Mouse (Mus musculus) kidney, postnatal 14 days (tissue): Measurements from ENCODE around the gene Prex1.

Source experiments
- DNase-seq: peaks from one replicate; pipeline ENCODE4 v3.0.0; 2022; ENCODE audit warnings: mixed read lengths

Prex1 gene

GRCm38 (mm10) chr2:166631621-166632171, 81.9 kb downstream of the Prex1 start:
- no peak for DNase-seq

GRCm38 (mm10) chr2:166631189-166631588, 82.4 kb downstream of the Prex1 start:
- no peak for DNase-seq

GRCm38 (mm10) chr2:166629941-166630674, 83.5 kb downstream of the Prex1 start:
- DNase-seq, result peak; percentile 22

- no peak for DNase-seq
Observed at GRCm38 (mm10) chr2:166627578-166627977, 86.1 kb downstream of the Prex1 start.

GRCm38 (mm10) chr2:166625219-166625618, 88.4 kb downstream of the Prex1 start:
- no peak for DNase-seq

- DNase-seq, result peak; percentile 72
Observed at GRCm38 (mm10) chr2:166623081-166623567, 90.5 kb downstream of the Prex1 start.

GRCm38 (mm10) chr2:166622590-166622989, 91.0 kb downstream of the Prex1 start:
- DNase-seq, result no peak

GRCm38 (mm10) chr2:166622079-166622478, 91.6 kb downstream of the Prex1 start:
- no peak for DNase-seq

DNA sequence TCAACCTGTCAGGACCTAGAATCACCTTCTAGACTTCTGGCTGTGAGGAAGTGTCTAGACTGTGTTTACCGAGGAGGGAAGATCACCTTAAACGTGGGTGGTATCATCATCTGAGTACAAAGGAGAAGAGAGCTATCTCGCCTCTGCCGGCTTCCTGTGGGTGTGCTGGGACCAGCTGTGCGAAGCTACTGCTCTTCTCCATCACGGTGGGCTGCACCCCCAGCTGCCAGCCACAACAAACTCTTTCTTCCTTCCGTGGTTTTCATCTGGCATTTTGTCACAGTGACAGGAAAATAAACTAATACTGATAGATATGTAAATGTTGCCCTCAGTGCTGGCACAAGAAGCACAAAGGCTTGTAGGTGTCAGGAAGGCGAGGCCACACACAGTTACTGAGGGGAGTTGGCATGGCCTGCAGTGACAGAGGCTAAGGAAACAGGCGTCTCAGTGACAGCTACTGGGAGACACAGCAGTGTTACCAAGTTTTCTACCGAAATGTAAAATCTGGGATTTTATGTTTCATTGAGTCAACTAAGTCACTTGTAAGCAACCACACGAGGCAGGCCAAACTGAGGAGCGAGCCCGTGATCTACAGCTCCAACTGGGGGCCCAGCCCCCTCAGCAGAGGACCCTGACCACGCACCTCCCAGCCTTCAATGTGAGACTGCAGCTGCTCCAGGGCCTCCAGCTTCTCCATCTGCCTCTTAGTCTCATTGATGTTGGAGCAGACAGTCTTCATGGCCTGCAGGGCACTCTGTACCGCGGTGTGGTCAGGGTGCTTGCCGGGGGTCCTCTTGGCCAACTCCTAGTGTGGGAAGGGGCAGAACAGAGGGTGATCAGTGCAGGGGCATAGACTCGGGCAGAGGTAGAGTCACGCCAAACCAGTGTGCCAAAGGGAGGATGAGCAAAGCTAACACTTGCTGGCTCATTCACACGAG, 92.8 kb downstream of the Prex1 start:
- no peak for DNase-seq

DNA sequence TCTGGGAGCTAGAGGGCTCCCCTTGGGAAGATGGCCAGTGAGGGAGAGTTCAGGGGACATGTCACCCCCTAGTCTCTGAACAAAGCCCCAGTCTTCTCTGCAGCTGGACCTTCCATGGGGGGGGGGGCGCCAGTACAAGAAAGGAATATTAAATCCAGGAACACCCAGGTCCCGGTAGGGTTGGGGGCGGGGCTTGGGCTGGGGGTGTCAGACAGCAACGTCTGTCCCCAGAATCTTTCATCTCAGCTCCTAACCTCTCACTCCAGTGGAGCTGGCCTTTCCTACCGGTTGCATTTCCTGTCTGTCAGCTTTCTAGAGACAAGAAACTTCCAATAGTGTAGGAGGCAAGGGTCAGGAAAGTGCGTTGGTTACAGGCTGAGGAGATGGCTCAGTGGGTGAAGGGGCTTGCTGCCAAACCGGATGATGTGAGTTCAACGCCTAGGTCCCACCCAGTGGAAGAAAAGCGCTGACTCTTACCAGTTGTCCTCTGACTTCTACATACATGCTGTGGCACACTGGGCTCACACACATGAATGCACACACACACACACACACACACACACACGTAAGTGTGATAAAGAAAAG, 93.6 kb downstream of the Prex1 start:
- DNase-seq, result peak; percentile 35

GRCm38 (mm10) chr2:166619270-166619669, 94.4 kb downstream of the Prex1 start:
- DNase-seq, result no peak

GRCm38 (mm10) chr2:166617706-166618105, 95.9 kb downstream of the Prex1 start:
- no peak for DNase-seq

- DNase-seq, result no peak
Observed at GRCm38 (mm10) chr2:166615338-166616075, 98.1 kb downstream of the Prex1 start.

DNA sequence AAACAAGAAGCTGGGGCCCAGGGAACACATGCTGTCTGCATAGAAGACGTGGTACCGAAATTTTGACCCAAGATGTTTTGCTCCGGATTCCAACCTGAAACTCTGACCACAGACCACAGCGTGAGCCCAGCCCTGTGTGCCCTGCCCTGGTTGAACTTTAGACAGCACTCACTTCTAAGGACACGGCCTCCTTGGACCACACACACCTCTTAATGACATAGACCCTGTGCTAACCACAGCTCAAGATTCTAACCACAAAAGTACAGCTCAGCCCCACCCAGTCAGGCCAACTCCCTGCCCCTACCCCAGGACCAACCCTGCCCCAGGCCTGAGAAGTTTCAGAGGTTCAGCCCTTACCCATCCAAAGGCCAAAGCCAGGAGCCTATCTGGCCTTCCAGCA, 103.4 kb downstream of the Prex1 start:
- no peak for DNase-seq

- DNase-seq, result peak; percentile 44
Observed at GRCm38 (mm10) chr2:166608509-166608908, 105.1 kb downstream of the Prex1 start.

DNA sequence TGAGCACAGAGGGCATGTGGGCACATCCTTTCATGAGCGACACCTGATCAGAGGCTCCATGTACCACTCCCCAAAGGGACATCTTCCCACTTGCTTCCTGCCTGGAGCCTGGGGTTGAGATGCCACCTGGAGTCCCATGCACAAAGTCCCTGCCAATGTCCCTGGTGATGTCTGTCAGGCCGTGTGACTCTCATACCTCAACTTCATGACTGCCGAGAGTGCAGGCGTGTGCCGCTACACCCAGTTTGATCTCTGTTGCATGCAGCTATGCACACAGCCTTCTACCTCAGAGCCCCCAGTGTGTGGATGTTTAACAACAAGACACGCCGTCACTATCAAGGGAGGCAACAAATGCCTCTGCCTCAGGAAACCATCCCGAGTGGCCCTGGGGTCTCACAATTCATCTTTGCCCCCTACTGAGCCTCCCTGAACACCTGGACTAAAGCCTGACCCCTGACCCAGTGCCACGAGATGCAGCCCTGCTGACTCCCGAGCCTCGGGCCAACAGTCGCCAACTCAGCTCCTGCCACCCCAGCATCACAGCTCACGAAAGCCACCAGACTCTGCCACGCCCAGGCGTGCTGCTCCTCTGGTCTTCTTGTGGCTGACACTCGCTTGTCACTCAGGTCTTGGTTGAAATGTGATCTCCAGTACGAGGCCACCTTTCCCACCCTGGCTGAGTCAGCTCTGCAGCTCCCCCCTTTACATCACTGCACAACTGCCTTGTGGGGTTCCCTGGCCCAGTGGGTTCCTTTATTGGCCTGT, 107.0 kb downstream of the Prex1 start:
- no peak for DNase-seq

DNA sequence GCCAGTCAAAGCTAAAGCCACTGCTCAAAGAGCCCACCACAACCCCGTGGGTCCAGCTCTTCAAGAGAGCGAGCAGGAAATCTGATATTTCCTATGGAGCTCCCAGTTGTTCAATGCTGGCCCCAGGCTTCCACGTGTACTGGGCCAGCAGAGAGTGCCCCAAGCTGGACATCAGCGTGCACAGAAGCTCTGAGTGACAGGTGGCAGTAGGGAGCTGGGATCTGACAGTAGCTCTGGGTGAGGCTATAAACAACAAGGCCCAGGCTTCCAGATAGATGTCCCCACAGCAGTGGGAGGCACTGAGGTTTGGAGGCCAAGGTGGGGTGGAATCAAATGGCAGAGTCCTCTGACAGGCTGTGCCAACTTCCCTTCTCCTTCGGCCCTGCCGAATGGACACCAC, 107.6 kb downstream of the Prex1 start:
- DNase-seq, result no peak

GRCm38 (mm10) chr2:166605164-166605831, 108.3 kb downstream of the Prex1 start:
- no peak for DNase-seq

- DNase-seq, result no peak
Observed at GRCm38 (mm10) chr2:166602948-166603347, 110.7 kb downstream of the Prex1 start.

DNA sequence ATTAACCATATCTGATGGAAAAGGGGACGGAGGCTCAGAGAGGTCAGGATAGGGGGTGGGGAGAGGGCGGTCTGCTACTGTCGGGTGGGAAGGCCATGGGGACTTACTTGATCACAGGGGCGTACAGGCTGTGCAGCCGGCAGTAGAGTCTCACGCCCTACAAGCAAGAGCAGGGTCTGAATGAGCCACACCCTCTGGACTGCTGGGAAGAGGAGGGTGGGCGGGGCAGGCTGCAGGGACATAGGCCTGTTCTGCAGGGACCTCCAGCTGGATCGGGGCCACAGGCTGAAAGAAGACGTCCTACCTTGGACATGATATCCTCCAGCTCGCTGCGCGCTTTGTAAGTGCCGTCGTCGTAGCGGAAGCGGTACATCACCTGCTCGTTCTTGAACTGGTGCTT, 112.2 kb downstream of the Prex1 start:
- DNase-seq, result no peak
